Mouse (Mus musculus) heart, postnatal 4 days (tissue): Measurements from ENCODE around the gene Dcaf4. TPM values are rescaled to one million over a fixed set of nuclear protein-coding genes. Genes with fewer than 3 reads are reported as not detected.

Experiments
- DNase-seq: peaks from one replicate; pipeline ENCODE4 v3.0.0; 2021
- total RNA-seq, 2 experiments: library from RNA; stranded (reverse); gene quantifications; 2 replicates each; pipeline ENCODE4 v1.2.3; 2021

The Dcaf4 gene
- total RNA-seq, 2 experiments from 2014 or later: 15.9 to 16.6 TPM

- DNase-seq: no peak
Observed at GRCm38 (mm10) chr12:83551305-83551704, 31.0 kb downstream of the Dcaf4 start.

GRCm38 (mm10) chr12:83553816-83554215 is 33.5 kb downstream of the Dcaf4 start:
- DNase-seq: no peak

- no peak for DNase-seq
Observed at GRCm38 (mm10) chr12:83555605-83556004, 35.3 kb downstream of the Dcaf4 start.

- no peak for DNase-seq
Observed at GRCm38 (mm10) chr12:83558496-83558895, 38.2 kb downstream of the Dcaf4 start.

GRCm38 (mm10) chr12:83560189-83560588 is 39.9 kb downstream of the Dcaf4 start:
- peak; percentile 14 for DNase-seq

GRCm38 (mm10) chr12:83562589-83562988 is 42.3 kb downstream of the Dcaf4 start:
- no peak for DNase-seq

GRCm38 (mm10) chr12:83569866-83570265 is 49.6 kb downstream of the Dcaf4 start:
- DNase-seq: no peak

GRCm38 (mm10) chr12:83572717-83573116 is 52.5 kb downstream of the Dcaf4 start:
- no peak for DNase-seq

GRCm38 (mm10) chr12:83577445-83577844 is 57.2 kb downstream of the Dcaf4 start:
- DNase-seq: no peak

- DNase-seq: no peak
Observed at GRCm38 (mm10) chr12:83578356-83578755, 58.1 kb downstream of the Dcaf4 start.

- no peak for DNase-seq
Observed at GRCm38 (mm10) chr12:83578896-83579569, 58.8 kb downstream of the Dcaf4 start.

GRCm38 (mm10) chr12:83580283-83580682 is 60.0 kb downstream of the Dcaf4 start:
- DNase-seq: no peak

- no peak for DNase-seq
Observed at GRCm38 (mm10) chr12:83582106-83582505, 61.8 kb downstream of the Dcaf4 start.

GRCm38 (mm10) chr12:83582747-83583146 is 62.5 kb downstream of the Dcaf4 start:
- DNase-seq: no peak

GRCm38 (mm10) chr12:83586628-83587027 is 66.4 kb downstream of the Dcaf4 start:
- no peak for DNase-seq

Other genes starting within 250 kb of the Dcaf4 start
- gene Dpf3, start 32.8 kb upstream of the Dcaf4 start, total RNA-seq: 10 to 100 TPM; 19.6 to 20.2 TPM
- 10 to 100 TPM; 20.0 to 20.1 TPM for gene Zfyve1, start 76.8 kb downstream of the Dcaf4 start, total RNA-seq
- 10 to 100 TPM; 90.4 to 94.1 TPM for gene Rbm25, start 110.8 kb downstream of the Dcaf4 start, total RNA-seq
- gene Psen1, start 167.7 kb downstream of the Dcaf4 start, total RNA-seq: 10 to 100 TPM; 43.7 to 44.7 TPM
- 10 to 100 TPM; 13.2 to 15.7 TPM for gene Papln, start 243.2 kb downstream of the Dcaf4 start, total RNA-seq